Mouse (Mus musculus): Measurements from ENCODE around the gene Dars2.

GRCm38 (mm10) chr1:161004942-161005341, 65.5 kb downstream of the Dars2 start:
- no peak for TF ChIP-seq CTCF (IDR thresholded peaks at IDR 0.05; ENCODE audit: low read depth)
- TF ChIP-seq EP300 (optimal IDR thresholded peaks at IDR 0.05): no peak

Measured in stomach, postnatal 0 days (tissue).